Mouse (Mus musculus) 416B (cell line): Measurements from ENCODE around the gene Ranbp3l.
"Not testable (repeated sequence)": the region's sequence is repeated elsewhere in the genome, so short reads cannot be mapped to it uniquely, and the experiment has no call there.

Experiments
- DNase-seq: peaks from one replicate; pipeline ENCODE4 v3.0.0; 2011; ENCODE audit warnings: low read depth

The Ranbp3l gene

DNA sequence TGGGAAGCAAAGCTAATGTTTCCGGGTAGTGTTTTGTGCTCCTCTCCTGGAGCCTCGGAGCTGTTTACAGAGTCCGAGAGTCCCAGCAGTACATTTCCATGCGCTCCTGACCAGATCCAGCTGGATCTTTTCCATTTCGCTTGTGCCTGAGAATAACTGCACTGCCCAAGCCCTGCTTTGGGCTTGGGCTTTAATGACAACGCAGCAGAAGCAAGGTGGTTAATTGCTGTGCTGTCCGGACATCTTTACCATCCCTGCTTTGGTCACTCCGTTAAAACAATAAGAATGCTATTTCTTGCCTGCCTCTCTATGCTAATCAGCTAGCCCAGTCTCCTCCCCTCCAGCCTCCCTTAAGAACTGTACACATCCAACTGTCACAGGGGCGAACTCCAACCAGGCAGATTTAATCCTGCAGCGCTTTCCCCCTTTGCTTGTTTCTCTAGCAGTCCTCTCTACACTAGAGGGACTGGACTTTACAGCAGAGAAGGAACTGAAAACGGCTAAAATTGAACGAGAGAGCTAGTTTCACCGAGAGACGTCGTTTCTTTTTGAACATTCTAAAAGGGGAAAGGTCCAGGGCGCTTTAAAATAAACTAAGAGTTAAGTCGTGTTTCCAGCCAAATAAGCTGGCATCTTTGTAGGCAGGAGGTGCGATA, at the start of gene Ranbp3l:
Gene Ranbp3l (plus strand): TSS at position 377 of the 656 bp plus-strand sequence.
- no peak for DNase-seq

DNA sequence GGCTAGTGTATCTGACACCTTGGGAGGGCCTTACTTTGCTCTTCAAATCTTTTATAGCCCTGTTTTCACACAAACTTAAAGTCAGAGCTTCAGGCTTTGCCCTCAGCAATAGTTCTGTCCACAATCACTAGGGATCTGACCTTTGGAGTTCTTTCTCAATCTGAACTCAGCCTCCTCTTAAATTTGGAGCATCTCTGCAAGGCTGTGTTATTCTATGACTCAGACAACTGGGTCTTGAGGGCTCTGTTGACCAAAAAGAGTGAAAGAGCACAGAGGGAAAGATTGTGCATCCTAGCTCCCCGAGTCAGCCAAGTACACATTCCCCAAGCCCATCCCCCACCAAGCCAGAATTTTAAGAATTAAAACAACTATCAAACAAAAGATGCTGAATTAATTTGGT, 37.7 kb upstream of the Ranbp3l start:
- no peak for DNase-seq

DNA sequence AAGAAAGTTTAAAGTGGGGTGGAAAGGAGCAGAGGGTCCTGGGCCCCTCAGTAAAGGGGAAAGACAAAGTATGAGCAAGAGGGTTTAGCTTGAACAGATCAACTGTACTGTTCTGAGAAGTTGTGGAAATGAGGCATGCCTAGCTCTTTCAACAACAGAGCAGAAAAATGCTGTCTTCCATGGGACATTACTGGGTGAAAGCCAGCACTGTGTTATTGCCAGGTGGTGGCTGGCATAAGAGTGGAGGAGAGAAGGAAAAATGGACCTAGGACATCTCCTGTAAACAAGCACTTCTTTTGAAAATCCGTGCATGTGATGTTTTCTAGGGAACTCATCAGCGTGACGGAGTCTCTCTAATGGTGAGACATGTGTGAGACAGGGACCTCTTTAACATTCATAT, 30.8 kb upstream of the Ranbp3l start:
- no peak for DNase-seq

DNA sequence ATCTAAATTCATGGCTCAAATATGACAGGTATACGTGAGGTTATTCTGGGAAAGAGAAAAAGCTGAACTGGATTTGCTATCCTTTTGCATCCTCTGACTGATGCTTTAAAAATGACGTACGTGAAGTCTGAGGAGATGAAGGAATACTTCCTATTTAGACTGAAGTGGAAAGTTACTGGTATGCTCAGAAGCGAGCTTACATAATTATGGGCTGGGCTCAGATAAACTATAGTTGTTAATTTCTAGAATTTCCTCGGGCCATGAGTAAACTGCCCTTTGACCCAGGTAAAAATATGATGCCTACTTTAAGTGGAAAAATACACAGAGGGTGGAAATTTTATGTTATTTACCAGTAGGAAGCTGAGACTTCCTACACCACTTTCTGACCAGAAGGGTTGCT, 26.9 kb upstream of the Ranbp3l start:
- no peak for DNase-seq

DNA sequence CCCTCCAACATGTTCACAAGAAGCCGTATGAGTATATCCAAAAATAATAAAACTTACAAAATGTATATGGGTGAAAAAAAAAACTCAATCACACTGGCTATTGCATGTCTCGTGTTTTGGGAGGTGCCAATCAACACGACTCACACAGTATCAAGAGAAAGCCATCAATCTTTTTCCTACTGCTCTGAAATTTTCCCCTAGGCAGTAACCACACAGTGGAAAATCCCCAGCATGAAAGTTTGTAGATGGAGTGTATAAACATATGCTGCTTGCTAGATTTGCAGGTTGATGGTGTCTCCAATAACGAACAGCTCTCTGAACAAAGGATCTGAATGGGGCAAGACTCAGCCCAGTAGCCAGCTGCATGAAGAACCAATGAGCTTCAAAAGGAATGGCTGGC, 16.9 kb upstream of the Ranbp3l start:
- no peak for DNase-seq

DNA sequence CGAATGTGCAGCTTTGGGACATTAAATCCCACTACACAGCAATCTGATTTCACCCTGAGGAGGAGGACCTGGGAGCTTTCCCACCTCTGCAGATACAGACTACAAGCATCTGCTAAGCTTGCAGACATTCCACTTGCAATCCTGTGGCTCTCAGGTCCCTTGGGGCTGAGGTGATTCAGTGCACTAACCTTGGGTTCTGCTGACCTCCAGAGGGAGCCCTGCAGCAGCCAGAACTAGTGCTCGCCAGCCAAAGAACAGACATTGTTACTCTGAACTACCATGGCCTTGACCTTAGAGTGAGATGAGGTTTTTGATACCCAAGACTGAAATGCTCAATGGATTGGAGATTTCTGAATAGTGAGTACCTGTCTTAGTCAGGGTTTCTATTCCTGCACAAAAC, 4.4 kb upstream of the Ranbp3l start:
- DNase-seq, result peak; percentile 27

DNA sequence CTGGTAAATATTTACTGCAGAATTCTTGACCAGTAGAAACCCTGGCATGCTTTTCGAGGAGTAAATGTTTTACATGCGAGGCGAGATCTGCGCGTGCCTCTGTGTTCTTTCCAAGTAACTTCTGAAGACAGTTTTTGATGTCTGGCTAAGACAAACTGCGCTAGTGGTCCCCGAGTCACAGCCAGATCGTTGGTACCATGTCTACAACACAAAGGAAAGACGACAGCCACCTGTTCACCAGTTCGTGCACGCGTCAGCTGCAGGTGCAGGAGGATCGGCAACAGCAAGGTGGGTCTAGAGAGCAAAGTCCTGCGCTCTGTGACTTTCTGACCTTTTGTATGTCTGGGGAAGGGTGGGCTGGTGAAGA, 463 bp downstream of the Ranbp3l start:
- DNase-seq, result no peak

DNA sequence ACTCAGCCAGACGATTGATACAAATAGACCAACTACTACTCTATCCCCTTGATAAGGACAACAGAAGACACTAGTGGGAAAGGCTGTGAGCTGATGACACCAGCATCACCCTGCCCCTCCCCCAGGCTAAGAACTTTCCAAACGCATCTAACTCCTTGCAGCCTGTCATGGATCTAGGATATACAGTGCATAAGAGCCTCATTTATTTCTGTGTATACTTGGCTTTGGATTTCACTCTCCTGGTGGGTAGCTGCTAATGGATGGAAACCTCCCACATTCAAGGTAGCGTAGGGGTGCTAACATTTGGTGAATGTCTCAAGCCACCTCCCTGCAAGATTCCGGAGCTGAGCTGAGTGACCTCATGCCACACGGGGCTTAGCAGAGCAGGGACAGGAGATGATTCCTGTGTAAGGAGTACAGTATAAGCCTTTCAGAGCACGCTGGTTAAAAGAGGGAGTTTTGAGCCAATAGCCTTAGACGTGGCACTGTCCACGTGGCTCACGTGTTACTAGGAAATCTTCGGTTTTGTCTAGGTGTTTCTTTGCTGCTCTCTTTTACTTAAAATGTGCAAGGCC, 1.4 kb downstream of the Ranbp3l start:
- DNase-seq, result no peak

DNA sequence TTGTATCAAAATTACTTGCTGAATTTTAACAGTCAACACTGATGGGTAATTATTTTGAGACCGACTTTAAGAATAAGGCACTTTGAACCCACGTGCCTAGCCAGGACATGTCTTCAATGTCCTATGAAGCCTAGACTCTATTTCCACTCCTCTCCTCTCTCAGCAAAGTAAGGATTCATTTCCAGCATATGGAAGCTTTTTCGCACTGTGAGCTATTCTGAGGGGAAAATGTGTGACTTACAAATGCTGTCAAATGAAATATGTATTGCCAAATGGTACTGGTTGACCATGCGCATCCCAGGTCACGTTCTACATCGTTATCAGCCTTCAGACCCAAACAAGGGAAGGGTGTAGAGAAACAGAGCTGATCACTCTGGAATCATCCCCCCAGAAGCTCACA, 23.5 kb downstream of the Ranbp3l start:
- no peak for DNase-seq

DNA sequence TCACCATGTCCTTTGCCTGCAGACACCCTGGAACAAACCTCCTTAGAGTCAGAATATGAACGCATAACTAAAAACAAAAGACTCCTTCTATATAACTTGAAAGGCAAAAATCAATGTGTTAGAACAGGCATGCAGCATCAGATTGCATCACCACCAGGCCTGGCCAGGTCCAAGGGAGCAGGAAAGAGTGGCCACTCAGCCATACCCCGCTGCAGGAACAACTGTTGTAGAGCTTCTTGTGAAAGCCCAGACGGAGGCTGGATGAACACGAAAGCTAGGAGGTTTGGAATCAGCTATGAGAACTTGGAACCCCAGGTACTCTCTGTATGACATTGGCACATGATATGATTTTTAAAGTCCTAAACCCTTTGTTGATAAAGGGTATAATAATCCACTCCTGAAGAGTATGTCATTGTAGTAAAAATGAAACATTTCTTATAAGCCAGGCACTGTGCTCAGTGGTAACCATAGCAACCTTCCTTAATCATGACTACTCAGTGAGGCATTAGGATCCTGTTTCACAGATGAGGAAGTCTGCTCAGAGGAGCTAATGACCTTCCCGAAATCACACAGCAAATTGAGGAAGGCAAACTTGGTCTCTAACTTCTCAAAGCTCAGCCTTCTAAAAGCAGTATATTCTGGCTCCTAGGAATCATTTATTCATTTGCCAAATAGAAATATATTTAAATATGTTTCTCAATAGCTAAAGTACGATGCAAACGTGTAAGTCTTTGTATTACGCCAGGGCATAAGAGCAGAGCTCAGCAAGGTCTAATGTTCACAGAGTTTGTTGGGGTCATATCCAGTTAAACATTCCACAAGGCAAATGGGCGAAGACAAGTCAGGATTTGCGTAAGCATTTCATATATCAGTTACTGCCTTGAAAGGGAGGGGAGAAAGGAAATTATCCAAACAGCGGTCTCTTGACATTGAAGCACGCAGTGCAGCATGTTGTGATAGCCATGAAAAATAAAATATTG, 24.4 kb downstream of the Ranbp3l start:
- no peak for DNase-seq

DNA sequence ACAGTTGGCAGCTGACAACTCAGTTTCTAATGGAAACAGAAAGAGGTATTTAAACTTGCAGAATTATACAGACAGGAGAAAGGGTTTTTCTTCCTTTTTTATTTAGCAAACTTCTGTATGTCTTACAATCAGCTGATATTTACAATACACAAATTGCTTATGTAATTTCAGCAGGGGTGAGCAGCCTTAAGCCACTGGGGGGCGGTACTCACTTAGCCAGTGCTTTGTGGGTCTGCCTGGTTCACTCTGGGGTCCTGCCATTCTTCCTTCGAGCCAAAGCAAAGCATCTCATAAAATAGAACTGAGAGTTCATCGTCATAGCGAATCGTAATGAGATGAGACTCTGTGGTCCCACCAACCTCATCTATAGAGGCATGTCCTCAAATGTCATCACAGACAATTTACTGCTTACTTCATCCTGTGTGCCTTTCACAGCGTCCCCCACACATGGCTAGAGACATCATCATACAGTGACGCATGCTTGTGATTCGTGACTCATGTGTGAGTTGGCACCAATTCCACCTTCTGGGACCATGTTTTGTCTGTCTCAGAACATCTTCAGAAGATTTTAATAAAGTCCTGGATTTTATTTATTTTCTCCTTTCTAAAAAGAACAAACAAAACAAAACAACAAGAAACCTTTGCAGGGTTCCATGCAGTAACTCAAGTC, 27.0 kb downstream of the Ranbp3l start:
- DNase-seq, result peak; percentile 17

DNA sequence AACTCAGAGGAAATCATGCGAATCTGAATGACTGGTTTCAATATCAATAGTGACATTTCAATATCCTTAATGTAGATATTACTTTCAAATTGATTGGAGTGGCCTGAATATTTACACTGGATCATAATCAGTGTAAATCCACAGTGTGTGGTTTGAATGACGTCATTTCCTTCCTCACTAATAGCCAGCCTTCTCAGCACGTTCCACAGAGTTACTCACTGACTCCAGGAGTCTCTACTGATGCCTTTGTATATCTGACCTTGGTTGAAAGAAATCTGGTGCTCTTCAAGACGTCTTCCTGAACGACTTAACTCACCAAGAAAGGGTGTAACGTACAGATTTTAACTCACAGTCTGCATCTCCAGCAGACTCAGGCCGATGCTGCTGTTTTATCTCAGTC, 27.7 kb downstream of the Ranbp3l start:
- peak; percentile 45 for DNase-seq

DNA sequence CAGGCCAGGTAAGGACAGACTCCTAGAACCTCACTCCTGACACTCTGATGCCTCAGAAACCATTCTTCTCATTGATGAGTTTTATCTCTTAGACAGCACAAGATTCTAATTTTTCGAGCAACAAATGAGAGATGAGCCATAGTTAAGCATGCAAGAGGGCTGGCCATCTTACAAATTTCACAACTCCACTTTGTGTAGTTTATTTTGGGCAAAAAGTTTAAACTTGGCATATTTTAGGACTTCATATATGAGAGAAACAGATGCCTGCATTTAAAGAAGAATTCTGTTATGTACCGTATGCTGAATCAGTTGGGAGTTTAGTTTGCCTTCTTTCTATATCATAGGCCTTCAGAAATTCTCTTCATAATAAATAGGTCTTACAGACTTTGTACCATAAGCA, 35.0 kb downstream of the Ranbp3l start:
- DNase-seq, result no peak

DNA sequence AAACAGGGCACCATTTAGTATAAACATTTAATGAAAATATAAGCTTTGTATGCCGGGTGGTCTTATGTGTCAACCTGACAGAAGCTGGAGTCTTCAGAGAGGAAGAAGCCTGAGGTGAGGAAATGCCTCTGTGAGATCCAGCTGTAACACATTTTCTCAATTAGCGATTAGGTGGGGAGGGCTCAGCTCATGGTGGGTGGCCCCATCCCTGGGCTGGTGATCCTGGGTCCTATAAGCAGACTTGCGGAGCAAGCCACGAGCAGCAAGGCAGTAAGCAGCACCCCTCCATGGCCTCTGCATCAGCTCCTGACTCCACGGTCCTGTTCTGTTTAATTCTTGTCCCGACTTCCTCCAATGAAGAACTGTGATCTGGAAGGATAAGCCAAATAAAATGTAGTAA, 41.4 kb downstream of the Ranbp3l start:
- no peak for DNase-seq

DNA sequence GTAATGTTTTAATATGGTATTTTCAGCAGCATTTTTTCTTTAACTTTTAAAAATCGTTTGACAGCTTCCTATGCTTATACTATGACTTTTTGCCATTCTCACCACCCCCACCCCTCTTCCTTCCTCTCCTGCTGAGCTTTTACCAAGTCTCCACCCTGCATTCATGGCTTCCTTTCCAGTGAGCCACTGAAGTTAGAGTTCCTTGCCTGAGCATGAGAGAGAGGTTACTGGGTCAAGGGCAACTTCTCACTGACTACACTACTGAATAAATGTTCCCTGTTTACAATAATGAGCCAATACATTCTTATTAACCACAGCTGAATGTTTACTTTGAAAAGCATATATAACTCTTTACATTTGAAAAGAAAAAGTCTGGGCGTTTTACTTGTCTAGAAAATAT, 46.8 kb downstream of the Ranbp3l start:
- no peak for DNase-seq

DNA sequence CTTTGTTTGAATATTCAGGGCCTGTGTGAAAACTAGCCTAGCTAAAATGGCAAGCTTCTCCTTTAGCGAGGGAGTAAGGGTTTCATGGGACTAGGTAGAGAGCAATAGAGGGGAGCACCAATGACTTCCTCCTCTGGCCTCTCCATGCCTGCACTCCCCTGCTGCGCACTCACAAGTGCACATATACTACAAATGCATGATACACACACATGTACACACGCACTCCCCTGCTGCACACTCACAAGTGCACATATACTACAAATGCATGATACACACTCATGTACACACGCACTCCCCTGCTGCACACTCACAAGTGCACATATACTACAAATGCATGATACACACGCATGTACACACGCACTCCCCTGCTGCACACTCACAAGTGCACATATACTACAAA, 47.7 kb downstream of the Ranbp3l start:
- not testable (repeated sequence) for DNase-seq

DNA sequence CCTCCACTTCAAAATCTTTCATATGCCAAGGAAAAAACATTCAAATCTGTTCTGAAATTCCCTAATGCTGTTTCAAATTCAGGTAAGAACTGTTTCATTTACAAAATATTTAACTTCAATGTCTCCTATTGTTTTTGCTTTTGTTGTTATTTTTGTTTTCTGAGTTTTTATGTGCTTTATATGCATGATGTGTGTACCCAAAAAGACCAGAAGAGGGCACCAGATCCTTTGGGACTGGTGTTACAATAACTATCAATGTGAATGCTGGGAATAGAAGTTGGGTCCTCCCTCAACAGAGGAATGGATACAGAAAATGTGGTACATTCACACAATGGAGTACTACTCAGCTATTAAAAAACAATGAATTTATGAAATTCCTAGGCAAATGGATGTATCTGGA, 88.0 kb downstream of the Ranbp3l start:
- DNase-seq, result no peak

DNA sequence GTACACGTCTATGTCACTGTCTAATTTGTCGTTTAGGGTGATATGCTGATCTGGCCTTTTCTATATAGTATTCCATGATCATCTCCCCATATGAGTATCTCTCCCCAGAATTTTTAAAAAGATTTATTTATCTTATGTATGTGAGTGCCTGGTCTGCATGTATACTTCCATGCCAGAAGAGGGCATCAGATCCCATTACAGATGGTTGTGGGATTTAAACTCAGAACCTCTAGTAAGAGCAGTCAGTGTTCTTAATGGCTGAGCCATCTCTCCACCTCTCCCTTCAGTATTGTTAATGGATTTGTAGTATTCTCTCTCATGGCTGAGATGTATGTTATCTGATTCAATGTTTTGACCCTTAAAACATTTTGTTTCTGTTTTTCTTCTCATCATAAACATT, 92.1 kb downstream of the Ranbp3l start:
- DNase-seq, result peak; percentile 40

DNA sequence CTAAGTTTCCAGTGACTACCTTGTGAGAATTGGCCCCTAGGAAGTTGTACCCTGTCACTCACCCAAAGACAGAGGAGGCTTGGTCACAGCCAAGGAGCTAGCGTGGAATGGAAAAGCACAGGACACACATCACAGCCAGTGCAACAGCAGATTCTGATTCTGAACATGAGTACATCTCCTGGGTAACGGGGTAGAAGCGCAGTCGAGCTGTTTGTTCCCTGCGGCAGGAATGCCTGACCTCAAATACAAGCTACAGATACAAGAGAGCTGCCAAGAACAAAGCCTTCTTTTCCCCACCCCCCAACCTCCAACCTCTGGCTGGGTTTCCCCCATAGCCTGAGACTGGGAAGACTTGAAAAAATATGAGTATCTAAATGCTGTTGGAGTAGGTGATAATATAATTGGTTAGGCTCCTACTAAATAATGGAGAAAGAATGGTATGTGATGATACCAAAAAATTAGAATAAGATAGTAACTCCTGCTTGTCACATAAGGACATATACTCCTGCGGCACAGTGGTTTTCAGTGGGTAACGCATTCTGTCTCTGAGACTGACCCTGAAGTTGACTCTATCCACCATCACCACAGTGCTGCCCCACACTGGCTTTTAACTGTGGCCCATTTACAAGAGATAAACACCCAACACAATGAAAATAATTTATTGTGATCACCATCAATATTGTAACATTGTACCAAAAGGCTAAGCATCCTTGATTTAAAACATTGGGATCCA, 93.6 kb downstream of the Ranbp3l start:
- no peak for DNase-seq

DNA sequence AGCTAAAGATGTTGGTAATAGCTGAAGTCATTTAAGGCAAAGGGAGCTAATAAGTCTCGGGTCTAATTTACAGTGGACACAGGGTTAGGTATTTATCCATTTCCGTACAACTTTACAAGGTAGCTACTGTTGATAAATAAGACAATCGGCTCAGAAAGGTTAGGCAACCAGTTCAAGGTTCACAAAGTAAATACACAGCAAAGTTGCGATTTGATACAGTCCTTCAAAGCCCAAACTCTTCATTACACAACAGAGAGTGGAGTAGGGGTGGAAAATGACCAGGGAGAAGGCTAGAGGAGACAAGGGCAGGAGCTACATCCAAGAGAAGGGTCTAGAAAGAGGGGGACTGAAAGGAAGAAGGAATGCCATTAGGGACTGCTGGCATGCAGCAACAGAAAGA, 101.1 kb downstream of the Ranbp3l start:
- no peak for DNase-seq

DNA sequence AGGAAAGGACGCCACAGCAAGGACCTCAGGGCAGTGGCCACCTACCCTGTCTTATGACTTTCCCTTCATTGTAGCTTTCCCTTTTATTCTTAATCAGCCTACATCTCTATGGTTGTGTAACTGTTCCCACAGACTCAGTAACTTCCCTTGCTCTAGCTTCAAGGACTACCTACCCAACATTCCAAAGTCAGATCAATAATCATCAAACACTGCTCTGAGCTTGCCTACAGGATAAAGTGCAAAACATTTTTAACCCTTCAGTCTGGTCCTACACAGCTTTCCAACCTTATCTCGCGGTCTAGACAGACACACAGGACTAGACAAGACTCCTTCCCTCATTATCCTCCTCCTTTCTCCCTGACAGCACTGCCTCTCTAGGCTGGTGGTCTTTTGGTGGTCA, 102.6 kb downstream of the Ranbp3l start:
- no peak for DNase-seq
